Mouse (Mus musculus) G1E (cell line): ENCODE measurements around the gene Irf2bp2. TPM values are rescaled to one million over a fixed set of nuclear protein-coding genes. Genes with fewer than 3 reads are reported as not detected.

Source experiments
- ATAC-seq: 2 replicates; pipeline ENCODE4 v1.8.0; 2016; ENCODE audit warnings: mild to moderate bottlenecking; ENCODE audit not compliant: insufficient number of reproducible peaks, poor library complexity, low FRiP score, severe bottlenecking; ENCODE audit errors: extremely low read depth
- DNase-seq: peaks from one replicate; pipeline ENCODE4 v3.0.0; 2012; ENCODE audit warnings: low spot score
- H3K27me3 ChIP-seq: 2 replicates; pipeline ENCODE4 v1.6.1; 2012; ENCODE audit warnings: mild to moderate bottlenecking, low read length, inconsistent platforms; ENCODE audit not compliant: insufficient read depth
- H3K36me3 ChIP-seq: replicated peaks from 2 replicates; pipeline ENCODE3; 2012; ENCODE audit warnings: mild to moderate bottlenecking, inconsistent platforms
- H3K4me1 ChIP-seq: 2 replicates; pipeline ENCODE4 v1.6.1; 2012; ENCODE audit warnings: low read depth, low read length, inconsistent platforms, mixed read lengths; ENCODE audit not compliant: insufficient read depth
- H3K4me3 ChIP-seq: 2 replicates; pipeline ENCODE4 v1.5.1; 2012; ENCODE audit warnings: low read depth, mild to moderate bottlenecking, inconsistent platforms, low read length, moderate library complexity, mixed read lengths
- H3K9me3 ChIP-seq: replicated peaks from 2 replicates; pipeline ENCODE4 v1.6.1; 2012; ENCODE audit warnings: inconsistent platforms
- CTCF ChIP-seq: IDR thresholded peaks from 2 replicates; pipeline ENCODE4 v1.5.1; 2012; ENCODE audit warnings: low read depth, low read length, inconsistent platforms, mixed read lengths
- GATA1 ChIP-seq: IDR thresholded peaks from 2 replicates; pipeline ENCODE4 v1.6.1; 2012; ENCODE audit warnings: borderline replicate concordance, low read length, inconsistent platforms, mixed read lengths
- GATA2 ChIP-seq: IDR thresholded peaks from 2 replicates; pipeline ENCODE4 v1.6.1; 2012; ENCODE audit warnings: low read depth, low read length, inconsistent platforms, borderline replicate concordance
- POLR2AphosphoS5 ChIP-seq: IDR thresholded peaks from 2 replicates; pipeline ENCODE4 v1.6.1; 2012; ENCODE audit warnings: low read depth, low read length, inconsistent platforms; ENCODE audit not compliant: insufficient replicate concordance
- TAL1 ChIP-seq: conservative IDR thresholded peaks from 2 replicates; pipeline ENCODE4 v1.6.1; 2012; ENCODE audit warnings: low read depth, low read length, inconsistent platforms, mixed read lengths
- polyA plus RNA-seq: library from polyadenylated mRNA; stranded (reverse); fragments of >175 nt; gene quantifications from 2 replicates; pipeline ENCODE4 v1.2.3, GENCODE M21; 2012
- total RNA-seq, 2 experiments: library from RNA; stranded (forward) in 1 of 2; stranded (reverse) in 1 of 2; fragments of 200-1000 nt in 1 of 2; fragments of >200 nt in 1 of 2; fragmentation: Nextera tagmentation in 1 of 2; gene quantifications; 2 replicates each; pipeline ENCODE4 v1.2.3; 2014 to 2017

Irf2bp2 gene
- total and polyA plus RNA-seq, 3 experiments, result 78.9 to 231 (median 101) TPM

- no peak for DNase-seq
- TF ChIP-seq GATA1, result no peak
- TF ChIP-seq TAL1, result no peak
- TF ChIP-seq CTCF, result no peak
- TF ChIP-seq POLR2AphosphoS5, result no peak
- no peak for TF ChIP-seq GATA2
- H3K4me1 ChIP-seq, result peaks cover 3% of the 10 kb centered on the region; the same call in 1 of the 2 replicates
- H3K27me3 ChIP-seq, result peaks cover 15% of the 10 kb centered on the region; the same call in 1 of the 2 replicates
- no peak overlapping the region for H3K4me3 ChIP-seq
- H3K36me3 ChIP-seq, result no peaks in the 10 kb centered on the region
- no peaks in the 10 kb centered on the region for H3K9me3 ChIP-seq
- ATAC-seq, result no peak
These were observed 55.0 kb downstream of the Irf2bp2 start for GRCm38 (mm10) chr8:126538648-126539354.

Other genes starting within 250 kb of the Irf2bp2 start
- gene Coa6, start 171.5 kb downstream of the Irf2bp2 start, total RNA-seq (2014; fragmentation: Nextera tagmentation), result 11.1 and 21.3 TPM in 2 replicates
- gene Coa6, start 171.5 kb downstream of the Irf2bp2 start, total RNA-seq (2017), result 44.1 and 52.8 TPM in 2 replicates
- gene Coa6, start 171.5 kb downstream of the Irf2bp2 start, polyA plus RNA-seq, result 81.2 and 89.2 TPM in 2 replicates
- 1.7 and 2.6 TPM in 2 replicates for gene Tarbp1, start 118.9 kb downstream of the Irf2bp2 start, total RNA-seq (2014; fragmentation: Nextera tagmentation)
- 1.8 and 2.0 TPM in 2 replicates for gene Tarbp1, start 118.9 kb downstream of the Irf2bp2 start, total RNA-seq (2017)
- 0.84 and 1.4 TPM in 2 replicates for gene Tarbp1, start 118.9 kb downstream of the Irf2bp2 start, polyA plus RNA-seq